Mouse (Mus musculus): ENCODE measurements around the gene Eef1akmt4.

The Eef1akmt4 gene

GRCm38 (mm10) chr16:20611357-20612227, at the start of gene Eef1akmt4, which contains the start of the genes Gm49333 and Alg3:
Eef1akmt4 (plus strand) TSS chr16:20611593.
Gm49333 (plus strand) TSS chr16:20611610.
Alg3 (minus strand) TSS chr16:20611735.
- peak; percentile 99 for DNase-seq (ENCODE audit: low read depth, low spot score)

GRCm38 (mm10) chr16:20565075-20565474, 46.3 kb upstream of the Eef1akmt4 start:
- DNase-seq (ENCODE audit: low read depth, low spot score) = no peak

- no peak for DNase-seq (ENCODE audit: low read depth, low spot score)
Measured at GRCm38 (mm10) chr16:20589366-20589938, 21.9 kb upstream of the Eef1akmt4 start, which contains the start of gene Vwa5b2. Vwa5b2 (plus strand) TSS chr16:20589471.

- DNase-seq (ENCODE audit: low read depth, low spot score) = no peak
Measured at GRCm38 (mm10) chr16:20589939-20590679, 21.3 kb upstream of the Eef1akmt4 start.

- no peak for DNase-seq (ENCODE audit: low read depth, low spot score)
Measured at GRCm38 (mm10) chr16:20590680-20591038, 20.7 kb upstream of the Eef1akmt4 start.

- DNase-seq (ENCODE audit: low read depth, low spot score) = no peak
Measured at GRCm38 (mm10) chr16:20591076-20591705, 20.2 kb upstream of the Eef1akmt4 start.

- no peak for DNase-seq (ENCODE audit: low read depth, low spot score)
Measured at GRCm38 (mm10) chr16:20595060-20595673, 16.2 kb upstream of the Eef1akmt4 start.

- no peak for DNase-seq (ENCODE audit: low read depth, low spot score)
Measured at GRCm38 (mm10) chr16:20595737-20596136, 15.7 kb upstream of the Eef1akmt4 start.

GRCm38 (mm10) chr16:20596687-20597441, 14.5 kb upstream of the Eef1akmt4 start:
- no peak for DNase-seq (ENCODE audit: low read depth, low spot score)

- peak; percentile 58 for DNase-seq (ENCODE audit: low read depth, low spot score)
Measured at GRCm38 (mm10) chr16:20600511-20600910, 10.9 kb upstream of the Eef1akmt4 start.

GRCm38 (mm10) chr16:20604705-20605104, 6.7 kb upstream of the Eef1akmt4 start:
- no peak for DNase-seq (ENCODE audit: low read depth, low spot score)

- DNase-seq (ENCODE audit: low read depth, low spot score) = peak; percentile 93
Measured at GRCm38 (mm10) chr16:20610501-20611356, 664 bp upstream of the Eef1akmt4 start.

GRCm38 (mm10) chr16:20619541-20620398, 8.4 kb downstream of the Eef1akmt4 start:
- DNase-seq (ENCODE audit: low read depth, low spot score) = peak; percentile 31

- DNase-seq (ENCODE audit: low read depth, low spot score) = peak; percentile 33
Measured at GRCm38 (mm10) chr16:20620399-20620735, 9.0 kb downstream of the Eef1akmt4 start.

GRCm38 (mm10) chr16:20620751-20621190, 9.4 kb downstream of the Eef1akmt4 start:
- no peak for DNase-seq (ENCODE audit: low read depth, low spot score)

- DNase-seq (ENCODE audit: low read depth, low spot score) = peak; percentile 70
Measured at GRCm38 (mm10) chr16:20621191-20621990, 10.0 kb downstream of the Eef1akmt4 start, which contains the start of gene Camk2n2. Camk2n2 (minus strand) TSS chr16:20621287.

- peak; percentile 90 for DNase-seq (ENCODE audit: low read depth, low spot score)
Measured at GRCm38 (mm10) chr16:20621991-20622685, 10.7 kb downstream of the Eef1akmt4 start.
